Mouse (Mus musculus): ENCODE measurements around the gene C6. TPM values are rescaled to one million over a fixed set of nuclear protein-coding genes. Genes with fewer than 3 reads are reported as not detected.

C6 gene
- not detected in 2 replicates for polyA plus RNA-seq (2012; rRNA removed)

GRCm38 (mm10) chr15:4726830-4727310 is at the start of gene C6:
Gene C6 (plus strand): TSS chr15:4727175.

Other genes starting within 250 kb of the C6 start
- gene Mroh2b, start 171.6 kb downstream of the C6 start, polyA plus RNA-seq (2012; rRNA removed): not detected in 2 replicates

Data from central nervous system, embryonic 14 days (tissue).